Mouse (Mus musculus): ENCODE results near the gene Ptpn1. TPM values are rescaled to one million over a fixed set of nuclear protein-coding genes. Genes with fewer than 3 reads are reported as not detected.

Ptpn1 gene
- total RNA-seq (2015) (13.8 and 15.8 TPM in 2 replicates), total RNA-seq (2017) (58.4 and 65.8 TPM in 2 replicates)

DNA sequence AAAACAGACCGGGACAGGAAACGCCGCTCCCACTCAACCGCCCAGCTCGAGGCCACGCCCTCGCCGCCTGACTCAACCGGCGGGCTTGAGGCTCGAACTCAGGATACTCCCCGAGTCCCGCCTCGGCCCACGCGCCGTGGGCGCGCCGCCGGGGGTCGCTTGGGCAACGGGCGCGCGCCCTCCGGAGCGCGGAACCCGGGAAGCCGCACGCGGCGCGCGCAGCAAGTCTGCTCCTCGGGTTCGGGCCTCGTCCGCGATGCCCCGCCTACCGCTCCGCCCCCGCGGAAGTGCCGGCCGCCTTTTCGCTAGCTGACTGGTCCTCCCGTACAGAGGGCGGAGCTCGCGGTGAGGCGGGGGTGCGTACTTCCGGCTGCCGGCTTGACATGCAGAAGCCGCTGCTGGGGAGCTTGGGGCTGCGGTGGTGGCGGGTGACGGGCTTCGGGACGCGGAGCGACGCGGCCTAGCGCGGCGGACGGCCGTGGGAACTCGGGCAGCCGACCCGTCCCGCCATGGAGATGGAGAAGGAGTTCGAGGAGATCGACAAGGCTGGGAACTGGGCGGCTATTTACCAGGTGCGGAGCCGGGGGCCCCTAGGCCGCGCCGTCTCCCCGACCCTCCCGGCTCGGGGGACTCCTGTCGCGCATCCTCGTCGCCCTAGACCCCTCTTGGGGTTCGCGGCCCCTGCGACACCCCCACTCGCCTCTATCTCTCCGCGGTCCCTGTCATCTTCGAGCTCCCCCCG, at the start of gene Ptpn1:
Ptpn1 (plus strand) TSS at position 73 of the 742 bp plus-strand sequence.
- ATAC-seq (replicated peaks; ENCODE audit: poor library complexity): peak; percentile 98

DNA sequence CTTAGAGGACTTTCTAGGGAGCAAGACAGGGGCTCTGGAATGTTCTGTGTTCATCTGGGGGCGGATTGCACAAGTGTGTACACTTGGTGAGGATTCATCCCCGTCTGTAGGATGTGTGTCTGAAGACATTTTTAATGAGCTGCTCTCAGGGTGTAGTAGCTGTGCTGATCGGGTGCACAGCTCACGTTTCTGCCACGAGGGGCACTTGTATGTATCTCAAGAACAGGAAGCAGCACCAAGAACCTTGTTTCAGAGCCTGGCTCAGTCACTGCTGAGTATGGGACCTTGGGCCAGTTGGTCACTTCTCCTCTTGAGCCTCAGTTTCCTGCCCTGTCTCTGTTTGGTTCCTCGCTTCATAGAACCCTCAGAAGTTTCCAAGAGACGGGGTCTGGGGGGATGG, 45.4 kb upstream of the Ptpn1 start:
- peak; percentile 30; the same call in 1 of the 2 replicates for ATAC-seq (replicated peaks; ENCODE audit: poor library complexity)

DNA sequence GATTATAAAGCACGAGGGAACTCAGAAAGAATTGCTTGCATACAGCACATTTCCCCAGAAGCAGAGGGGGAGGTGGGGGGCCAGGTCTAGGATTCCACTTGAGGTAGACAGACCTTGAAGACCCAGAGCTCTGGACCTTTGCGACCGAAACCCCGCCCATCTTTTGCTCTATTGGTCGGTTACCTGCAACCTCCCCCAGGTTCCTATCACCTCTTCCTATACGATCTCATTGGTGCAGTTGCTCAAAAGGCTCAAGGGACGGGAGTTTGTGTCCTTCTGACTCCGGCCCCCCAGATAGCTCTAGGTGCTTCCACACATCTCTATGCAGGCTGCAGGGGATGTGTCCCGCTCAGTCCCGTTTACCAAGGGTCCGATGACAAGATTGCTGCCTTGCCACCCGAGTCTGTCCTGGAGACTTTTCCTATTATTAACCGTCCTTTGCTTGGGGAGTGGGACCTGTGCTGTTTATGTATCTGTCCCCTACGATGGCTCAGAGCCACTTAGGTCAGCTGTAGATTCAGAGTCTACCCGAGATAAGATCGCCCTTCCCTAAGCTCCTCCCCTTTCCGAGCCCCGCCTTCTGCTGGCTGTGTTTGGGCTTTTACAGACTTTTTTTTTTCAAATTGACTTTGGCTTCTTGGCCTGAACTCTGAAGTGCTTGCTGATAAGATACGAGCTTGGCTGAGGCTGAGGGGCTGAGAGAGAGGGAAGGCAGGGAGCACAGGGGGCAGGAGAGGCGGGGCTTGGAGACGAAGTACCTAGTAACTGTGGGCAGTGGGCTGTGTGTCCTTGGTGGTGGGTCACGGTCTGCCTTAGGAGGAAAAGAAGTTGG, 44.1 kb upstream of the Ptpn1 start:
- ATAC-seq (replicated peaks; ENCODE audit: poor library complexity): peak; percentile 69

DNA sequence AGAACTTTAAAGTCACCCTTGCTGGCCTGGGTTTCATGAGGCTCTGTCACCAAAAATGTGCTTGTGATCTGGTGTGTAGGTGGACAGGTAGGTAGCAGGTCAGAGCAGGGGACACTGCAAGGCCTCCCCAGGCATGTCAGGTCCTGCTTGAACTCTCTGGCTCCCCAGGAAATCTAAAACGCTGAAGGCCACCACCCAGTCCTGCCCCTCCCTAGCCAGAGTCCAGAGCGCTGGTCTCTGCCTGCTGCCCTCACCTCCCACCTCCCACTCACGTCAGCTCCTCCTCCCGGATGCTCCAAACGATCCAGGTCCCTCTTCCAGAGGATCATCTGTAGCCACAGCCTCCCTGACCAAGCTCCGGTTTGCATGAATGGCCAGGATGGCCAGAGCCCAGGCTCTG, 43.0 kb upstream of the Ptpn1 start:
- no peak for ATAC-seq (replicated peaks; ENCODE audit: poor library complexity)

DNA sequence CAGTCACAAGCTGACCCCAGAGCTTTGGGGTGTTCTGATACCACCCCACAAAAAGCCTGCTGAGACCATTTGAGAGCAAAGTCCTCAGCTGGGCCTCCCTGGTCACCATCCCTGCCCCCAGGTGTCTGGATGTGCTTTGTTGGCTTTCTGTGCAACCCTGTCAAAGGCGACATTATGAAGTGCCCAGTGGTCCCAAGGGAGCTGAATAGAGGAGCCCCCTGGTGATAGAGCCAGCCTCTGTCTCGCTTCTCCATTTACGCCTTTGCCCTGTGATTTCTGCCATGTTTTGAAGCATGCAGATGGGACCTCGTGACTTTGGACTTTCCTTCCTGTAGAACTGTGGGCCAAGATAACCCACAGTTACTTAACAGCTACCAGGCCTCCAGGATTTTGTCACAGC, 42.0 kb upstream of the Ptpn1 start:
- no peak for ATAC-seq (replicated peaks; ENCODE audit: poor library complexity)

DNA sequence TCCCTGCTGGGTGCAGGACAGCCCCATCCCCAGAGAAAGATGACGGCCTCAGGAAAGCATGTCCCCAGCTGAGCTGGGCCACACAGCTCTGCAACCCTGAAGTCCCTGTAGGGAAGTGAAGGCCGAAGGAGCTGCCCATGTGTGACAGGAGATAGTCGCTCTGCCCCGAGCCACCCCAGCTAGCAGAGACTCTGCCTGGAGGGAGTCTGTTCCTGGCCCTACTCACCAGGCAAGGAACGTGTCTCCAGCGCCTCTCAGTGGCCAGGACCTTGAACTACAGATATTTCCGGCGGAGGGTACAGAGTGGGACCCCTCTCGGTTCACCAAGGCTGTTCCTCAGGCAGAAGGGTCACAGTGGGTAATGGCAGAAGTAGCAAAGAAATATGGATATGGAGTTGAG, 39.9 kb upstream of the Ptpn1 start:
- peak; percentile 74 for ATAC-seq (replicated peaks; ENCODE audit: poor library complexity)

DNA sequence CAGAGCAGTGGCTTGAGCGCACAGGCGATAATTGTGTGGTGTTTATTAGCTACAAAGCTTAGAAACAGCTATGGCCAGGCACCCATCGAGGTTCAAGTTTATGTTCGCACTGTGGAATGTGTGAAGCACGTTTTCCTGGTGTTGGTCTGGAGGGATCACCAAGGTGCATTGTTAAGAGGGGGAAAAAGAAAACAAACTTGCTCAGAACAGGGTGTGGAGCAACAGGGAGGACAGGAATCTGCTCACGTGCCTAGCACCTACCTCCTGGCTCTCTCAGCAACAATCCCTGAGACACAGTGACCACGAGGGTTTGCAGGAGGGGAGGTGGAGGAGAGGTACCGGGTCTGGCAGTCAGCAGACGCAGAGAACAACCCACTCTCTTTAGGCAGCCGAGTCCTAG, 38.2 kb upstream of the Ptpn1 start:
- ATAC-seq (replicated peaks; ENCODE audit: poor library complexity): no peak

DNA sequence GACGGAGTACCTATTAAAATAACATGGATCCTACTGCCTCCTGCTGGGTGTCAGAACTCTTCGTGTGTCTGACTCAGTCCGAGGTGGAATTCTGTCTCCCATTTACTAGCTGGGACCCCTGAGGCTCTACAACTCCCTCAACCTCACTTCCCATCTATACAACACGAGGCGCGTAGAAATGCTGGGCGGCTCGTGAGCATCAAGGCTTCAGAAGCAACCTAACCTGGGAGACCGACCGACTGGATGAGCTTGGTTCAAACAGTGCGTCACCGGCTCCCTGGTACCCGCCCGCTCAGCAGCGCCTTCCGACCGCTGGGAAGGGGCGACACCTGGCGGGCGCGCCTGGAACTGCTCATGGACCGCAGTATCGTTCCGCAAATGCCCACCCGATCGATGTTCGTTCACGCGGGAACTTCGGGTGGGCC, 36.9 kb upstream of the Ptpn1 start:
- ATAC-seq (replicated peaks; ENCODE audit: poor library complexity): peak; percentile 95

DNA sequence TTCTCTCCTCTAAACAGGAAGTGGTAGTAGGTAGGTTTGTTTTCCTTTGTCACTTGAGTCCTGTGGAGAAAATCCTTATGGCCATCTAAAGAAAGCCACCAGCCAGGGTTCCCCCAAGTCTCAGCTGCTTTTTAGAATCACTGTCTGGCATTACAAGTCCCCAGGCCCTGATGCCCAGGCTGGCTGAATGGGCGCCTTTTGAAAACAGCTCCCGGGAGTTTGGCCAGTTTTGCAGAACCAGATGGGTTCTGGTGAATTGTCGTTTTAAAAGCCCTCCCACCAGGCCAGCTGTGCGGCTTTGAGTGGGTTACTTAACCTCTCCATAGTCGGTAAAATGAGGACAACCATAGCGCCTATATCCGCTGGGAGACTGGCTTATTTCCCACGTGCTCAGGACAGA, 34.0 kb upstream of the Ptpn1 start:
- no peak for ATAC-seq (replicated peaks; ENCODE audit: poor library complexity)

DNA sequence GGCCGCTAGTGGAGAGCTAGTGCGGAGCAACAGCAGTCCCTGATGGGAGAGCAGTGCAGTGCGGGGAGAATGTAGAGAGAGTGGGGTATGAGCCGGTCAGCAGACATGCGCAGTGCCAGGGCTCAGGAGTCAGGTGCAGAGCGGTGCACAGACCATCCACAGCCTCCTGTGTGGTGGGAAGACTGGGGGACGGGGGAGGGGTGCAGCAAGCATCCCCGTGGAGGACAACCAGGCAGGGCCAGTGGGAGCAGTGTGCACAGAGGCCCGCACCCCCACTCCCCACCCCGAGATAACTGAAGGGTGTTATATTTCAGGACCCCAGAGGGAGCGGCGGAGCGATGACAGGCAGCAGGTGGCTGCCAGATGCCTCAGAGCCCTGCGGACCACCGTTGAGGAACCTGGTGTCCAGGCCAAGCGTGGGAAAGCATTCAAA, 31.9 kb upstream of the Ptpn1 start:
- ATAC-seq (replicated peaks; ENCODE audit: poor library complexity): no peak

DNA sequence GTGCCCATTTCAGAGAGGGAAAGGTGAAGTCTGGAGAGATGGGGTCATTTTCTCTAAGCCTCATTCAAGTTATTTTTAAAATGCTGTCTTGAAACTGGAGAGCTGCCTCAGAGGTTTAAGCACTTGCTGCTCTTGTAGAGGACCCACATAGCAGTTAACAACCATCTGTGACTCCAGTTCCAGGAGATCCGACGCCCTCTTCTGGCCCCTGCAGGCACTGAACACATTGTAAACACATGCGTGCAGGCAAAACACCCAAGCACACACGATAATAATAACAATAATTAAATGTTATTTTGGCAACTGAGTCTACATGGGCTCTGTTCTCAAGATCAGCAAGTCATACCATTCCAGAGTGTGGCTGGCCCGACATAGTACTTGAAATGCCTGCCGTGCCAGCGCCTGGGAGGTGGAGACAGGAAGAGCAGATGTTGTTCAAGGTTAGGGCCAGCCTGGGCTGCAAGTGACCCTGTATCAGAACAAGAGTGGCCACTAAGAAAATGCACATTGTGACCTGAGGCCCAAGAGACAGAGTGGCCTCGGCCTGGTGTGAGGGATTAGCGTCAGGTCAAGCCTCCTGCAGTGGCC, 29.6 kb upstream of the Ptpn1 start:
- ATAC-seq (replicated peaks; ENCODE audit: poor library complexity): no peak

DNA sequence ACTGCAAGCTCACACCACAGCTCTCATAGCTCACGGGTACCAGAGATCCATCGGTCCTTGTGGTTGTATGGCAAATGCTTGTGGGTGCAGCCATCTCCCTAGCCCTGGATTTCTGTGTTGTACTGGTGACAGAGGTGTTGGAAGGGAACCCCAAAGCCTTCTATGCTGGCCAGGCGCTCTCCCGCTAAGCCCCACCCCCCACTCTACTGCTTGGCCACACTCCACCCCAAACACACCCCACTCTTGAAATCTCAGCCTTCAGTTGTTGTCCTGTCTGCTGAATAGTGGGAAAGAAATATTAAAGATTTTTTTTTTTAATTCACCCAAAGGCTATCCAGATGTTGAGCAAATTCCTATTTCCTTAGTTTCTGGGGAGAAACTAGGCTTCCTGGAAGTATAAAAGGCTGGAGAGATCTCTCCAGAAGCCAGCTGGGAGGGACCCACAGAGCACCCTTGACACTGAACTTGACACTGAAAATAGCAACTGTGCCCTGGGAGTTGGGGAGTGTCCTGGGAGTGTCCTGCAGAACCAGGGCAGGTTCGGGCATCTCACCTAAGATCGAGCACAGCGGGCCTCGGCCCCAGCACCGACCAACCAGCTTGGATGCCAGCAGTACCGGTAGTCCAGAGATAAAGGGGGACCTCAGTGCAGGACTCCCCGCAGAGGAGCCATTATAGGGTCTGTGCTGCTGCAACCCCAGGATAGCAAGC, 28.5 kb upstream of the Ptpn1 start:
- no peak for ATAC-seq (replicated peaks; ENCODE audit: poor library complexity)

DNA sequence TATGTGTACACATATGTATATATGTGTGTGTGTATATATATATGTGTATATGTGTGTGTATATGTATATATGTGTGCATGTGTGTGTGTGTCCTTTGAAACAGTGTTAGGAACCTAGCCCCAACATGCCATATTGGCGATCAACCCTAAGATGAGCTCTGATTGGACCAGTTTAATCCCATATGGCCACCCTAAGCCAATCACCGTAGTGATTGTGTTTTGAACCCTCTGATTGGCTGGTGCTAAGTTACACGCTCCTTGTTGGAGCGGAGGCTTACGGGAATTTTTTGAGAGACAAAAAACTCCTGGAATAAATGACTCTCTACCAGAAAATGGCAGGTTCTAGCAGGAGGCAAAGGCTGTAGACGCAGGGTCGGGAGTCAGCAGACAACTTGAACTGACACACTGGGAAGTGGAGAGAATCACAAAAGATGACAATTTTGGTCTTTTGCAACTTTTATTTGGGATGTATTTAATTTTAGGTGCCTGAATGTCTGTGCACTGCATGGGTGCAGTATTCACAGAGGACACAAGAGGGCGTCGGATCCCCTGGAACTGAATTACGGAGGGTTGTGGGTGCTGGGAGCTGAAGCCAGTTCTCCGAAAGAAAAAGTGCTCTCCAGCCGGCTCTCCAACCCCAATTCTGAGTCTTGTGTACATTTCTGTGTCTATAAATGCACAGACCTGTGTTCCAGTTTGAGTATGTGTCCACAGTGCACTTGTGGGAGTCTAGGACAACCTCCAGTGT, 27.1 kb upstream of the Ptpn1 start:
- no peak for ATAC-seq (replicated peaks; ENCODE audit: poor library complexity)

DNA sequence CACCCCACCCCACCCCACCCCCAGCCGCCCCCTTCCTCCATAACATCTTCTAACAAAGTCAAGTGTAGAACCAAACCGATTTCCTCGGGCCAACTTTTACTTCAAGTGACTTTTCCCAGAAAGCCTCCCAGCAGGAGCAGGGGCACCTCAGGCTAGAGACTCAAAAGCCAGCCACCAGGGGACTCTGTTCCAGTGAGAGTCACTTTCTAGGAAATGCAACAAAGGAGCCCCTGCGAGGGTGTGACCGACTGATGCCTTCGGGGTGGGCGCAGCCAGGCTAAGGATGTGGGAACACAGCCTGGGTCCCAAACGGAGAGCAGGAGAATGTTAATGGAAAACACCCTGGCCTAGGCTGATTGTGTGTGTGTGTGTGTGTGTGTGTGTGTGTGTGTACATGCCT, 26.3 kb upstream of the Ptpn1 start:
- ATAC-seq (replicated peaks; ENCODE audit: poor library complexity): no peak

DNA sequence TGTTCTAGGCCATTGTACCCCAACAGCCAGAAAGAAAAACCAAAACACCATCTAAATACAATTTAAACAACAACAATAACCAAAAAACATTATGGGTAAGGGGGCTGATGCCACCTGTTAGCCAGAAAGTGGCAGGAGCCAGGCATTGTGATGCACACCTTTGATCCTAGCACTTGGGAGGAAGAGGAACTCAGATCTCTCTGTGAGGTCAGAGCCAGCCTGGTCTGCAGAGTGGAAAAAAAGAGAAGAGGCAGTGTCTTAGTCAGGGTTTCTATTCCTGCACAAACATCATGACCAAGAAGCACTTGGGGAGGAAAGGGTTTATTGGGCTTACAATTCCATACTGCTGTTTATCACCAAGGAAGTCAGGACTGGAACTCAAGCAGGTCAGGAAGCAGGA, 25.1 kb upstream of the Ptpn1 start:
- ATAC-seq (replicated peaks; ENCODE audit: poor library complexity): no peak; the same call in 1 of the 2 replicates

DNA sequence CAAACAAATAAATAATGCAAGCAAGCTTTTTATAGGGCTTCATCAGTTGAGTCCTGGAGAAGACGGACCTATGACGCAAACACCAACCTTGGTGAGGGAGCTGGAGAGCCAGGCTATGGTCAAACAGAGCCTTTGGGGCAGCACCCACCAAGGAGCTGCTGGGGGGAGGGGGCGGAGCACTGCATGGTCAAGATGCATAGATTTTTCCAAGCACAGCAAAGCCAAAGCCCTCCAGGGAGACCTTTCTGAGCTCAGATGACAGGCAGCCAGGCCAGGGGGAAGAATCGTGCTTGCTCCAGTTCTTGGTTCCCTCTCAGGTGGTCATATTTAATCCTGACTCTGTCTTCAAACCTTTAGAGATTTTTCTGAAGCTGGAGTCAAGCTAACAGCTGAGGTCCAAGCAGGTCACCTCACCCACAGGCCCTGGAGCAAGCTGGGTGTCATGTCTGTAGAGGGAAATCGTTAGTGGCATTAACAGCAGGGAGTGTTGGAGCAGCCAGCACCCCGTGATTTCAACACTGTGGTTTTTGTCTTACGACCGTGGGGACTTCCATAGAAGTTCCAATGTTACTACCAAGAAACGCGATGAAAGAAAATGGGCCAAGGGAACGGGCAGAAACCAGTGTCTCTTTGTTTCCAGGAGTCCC, 22.2 kb upstream of the Ptpn1 start:
- ATAC-seq (replicated peaks; ENCODE audit: poor library complexity): peak; percentile 39; the same call in 1 of the 2 replicates

DNA sequence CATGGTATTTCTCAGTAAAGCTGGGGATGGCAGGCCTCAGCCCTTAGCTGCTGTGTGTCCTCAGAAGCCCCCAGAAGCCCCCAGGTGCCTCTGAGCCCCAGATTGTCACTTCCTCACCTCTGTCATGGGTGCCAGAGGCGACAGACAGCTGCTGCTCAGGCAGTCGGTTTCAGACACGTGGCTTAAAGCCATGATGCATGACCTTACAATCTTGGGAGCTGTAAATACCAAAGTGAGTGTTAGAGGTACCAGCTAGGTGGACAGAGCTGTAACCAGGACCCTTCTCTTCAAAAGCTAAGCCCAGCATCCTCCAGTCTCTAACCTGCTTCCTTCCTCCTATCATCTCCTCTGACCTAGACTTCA, 21.7 kb upstream of the Ptpn1 start:
- no peak for ATAC-seq (replicated peaks; ENCODE audit: poor library complexity)

DNA sequence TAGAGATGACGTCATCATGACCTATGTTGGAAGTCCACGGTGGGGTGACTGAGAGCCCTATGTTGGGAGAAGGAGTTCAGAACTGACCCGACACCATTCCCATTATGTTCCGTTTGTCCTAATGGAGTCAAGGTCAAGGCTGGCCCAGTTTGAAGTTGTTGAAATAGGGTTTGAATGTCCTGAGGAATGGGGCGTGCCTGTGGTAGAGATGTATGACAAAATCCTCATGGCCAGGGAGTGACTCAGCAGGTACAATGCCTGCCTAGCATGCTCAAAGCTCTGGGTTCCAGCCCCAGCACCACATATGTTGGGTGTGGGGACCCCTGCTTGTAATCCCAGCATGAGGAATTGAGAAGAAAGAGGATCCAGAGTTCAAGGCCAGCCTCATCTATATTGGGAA, 20.3 kb upstream of the Ptpn1 start:
- no peak for ATAC-seq (replicated peaks; ENCODE audit: poor library complexity)

DNA sequence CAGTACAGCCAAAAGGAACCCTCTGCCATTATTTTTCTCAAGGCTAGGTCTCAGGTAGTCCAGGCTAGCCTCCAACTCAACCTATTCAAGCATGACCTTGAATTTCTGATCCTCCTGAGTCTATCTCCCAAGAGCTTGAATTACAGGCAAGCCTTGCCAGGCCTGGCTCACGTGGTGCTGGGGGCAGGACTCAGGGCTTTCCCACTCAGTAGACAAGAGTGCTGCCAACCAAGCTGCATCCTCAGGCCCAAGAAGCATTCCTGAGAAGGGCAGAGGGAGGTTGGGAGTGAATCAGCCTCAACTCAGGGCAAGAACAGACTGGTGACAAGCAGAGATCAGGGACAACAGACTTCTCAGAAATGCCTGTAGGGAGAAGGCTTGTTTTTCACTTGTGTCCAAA, 12.8 kb upstream of the Ptpn1 start:
- ATAC-seq (replicated peaks; ENCODE audit: poor library complexity): no peak

DNA sequence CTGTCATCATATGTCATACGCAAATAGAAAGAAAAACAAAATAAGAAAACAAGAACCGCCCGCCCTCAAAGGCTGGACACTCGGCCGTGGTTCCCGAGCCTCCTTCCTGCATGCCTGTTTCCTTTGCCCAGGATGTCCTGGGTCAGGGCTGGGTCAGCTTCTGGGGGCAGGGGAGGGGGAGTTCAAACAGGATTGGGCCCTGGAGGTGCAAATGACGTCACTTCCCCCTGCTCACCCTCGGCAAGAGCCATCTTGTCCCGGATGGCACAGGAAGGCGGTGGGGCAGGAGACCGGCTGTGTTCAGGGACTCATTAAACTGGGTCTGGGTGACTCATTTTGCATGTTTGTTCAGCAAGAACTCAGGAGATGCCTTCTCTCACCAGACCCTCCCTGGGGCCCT, 11.8 kb upstream of the Ptpn1 start:
- ATAC-seq (replicated peaks; ENCODE audit: poor library complexity): no peak
